Mouse (Mus musculus): ENCODE results near the gene Cox5a.

- TF ChIP-seq CTCF (IDR thresholded peaks at IDR 0.05; ENCODE audit: low read depth): no peak
- TF ChIP-seq EP300 (IDR thresholded peaks at IDR 0.05; ENCODE audit: low read depth): no peak
Measured at GRCm38 (mm10) chr9:57498536-57498935, 22.5 kb upstream of the Cox5a start.

Data from liver, embryonic 14.5 days (tissue).